Mouse (Mus musculus) liver, postnatal 0 days (tissue): ENCODE results near the gene Lancl1.

ENCODE experiments used
- CTCF ChIP-seq: sonication (generic); IDR thresholded peaks from 2 replicates; pipeline ENCODE4 v1.5.1; 2016; ENCODE audit warnings: antibody characterized with exemption, low read depth
- EP300 ChIP-seq: IDR thresholded peaks from 2 replicates; pipeline ENCODE4 v1.6.1; 2016; ENCODE audit warnings: antibody characterized with exemption, low read depth, mild to moderate bottlenecking

DNA sequence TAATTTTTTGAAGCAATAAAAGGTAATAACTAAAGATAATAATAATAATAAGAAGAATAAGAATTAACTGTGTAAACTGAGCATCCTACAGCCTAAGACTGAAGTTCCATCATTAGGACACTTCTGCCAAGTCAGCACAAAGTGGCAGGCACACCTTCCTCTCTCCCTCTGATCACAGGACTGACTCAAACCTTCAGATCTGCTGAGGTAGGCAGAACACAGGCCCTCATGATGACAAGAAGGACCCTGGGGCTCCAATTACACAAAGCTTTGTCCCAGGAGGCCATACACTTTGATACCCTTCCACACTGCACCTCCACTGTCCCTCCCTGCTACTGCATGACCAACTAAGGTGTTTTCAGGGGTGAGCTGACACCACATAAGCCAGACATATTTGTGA lies 1.5 kb downstream of the Lancl1 start:
- TF ChIP-seq EP300 (no peak), CTCF (no peak)
